Mouse (Mus musculus): ENCODE data around the gene Myoc. TPM values are rescaled to one million over a fixed set of nuclear protein-coding genes. Genes with fewer than 3 reads are reported as not detected.

Myoc gene
- polyA plus RNA-seq, 1 experiment from 2014 or later, result 0.09 TPM

- Histone ChIP-seq H3K4me3 (no peak overlapping the region), H3K27me3 (no peaks in the 10 kb centered on the region), H3K9ac (no peak overlapping the region), H3K4me1 (replicated peaks) (peaks cover 3% of the 10 kb centered on the region; the same call in 1 of the 2 replicates), H3K27ac (replicated peaks) (no peak overlapping the region), H3K9me3 (no peaks in the 10 kb centered on the region), H3K36me3 (no peaks in the 10 kb centered on the region), H3K4me2 (no peak overlapping the region)
- WGBS, result 89% methylated on average over 11 of the region's 11 CpGs
- ATAC-seq (ENCODE audit: low FRiP score, low read depth), result no peak
Observed at GRCm38 (mm10) chr1:162660276-162660860, 21.4 kb downstream of the Myoc start.

GRCm38 (mm10) chr1:162664826-162665475, 26.0 kb downstream of the Myoc start:
- Histone ChIP-seq H3K4me1 (replicated peaks) (peaks cover 9% of the 10 kb centered on the region; the same call in 1 of the 2 replicates), H3K27ac (replicated peaks) (no peak overlapping the region), H3K4me3 (no peak overlapping the region), H3K9ac (0 out of 2 replicates have a peak overlapping the region, but pooled peaks have one; percentile 22), H3K27me3 (no peaks in the 10 kb centered on the region), H3K9me3 (no peaks in the 10 kb centered on the region), H3K36me3 (peaks cover 5% of the 10 kb centered on the region; the same call in 1 of the 2 replicates), H3K4me2 (peak overlapping the region; percentile 33)
- 13% methylated on average over 10 of the region's 10 CpGs for WGBS
- ATAC-seq (ENCODE audit: low FRiP score, low read depth), result peak; percentile 98

DNA sequence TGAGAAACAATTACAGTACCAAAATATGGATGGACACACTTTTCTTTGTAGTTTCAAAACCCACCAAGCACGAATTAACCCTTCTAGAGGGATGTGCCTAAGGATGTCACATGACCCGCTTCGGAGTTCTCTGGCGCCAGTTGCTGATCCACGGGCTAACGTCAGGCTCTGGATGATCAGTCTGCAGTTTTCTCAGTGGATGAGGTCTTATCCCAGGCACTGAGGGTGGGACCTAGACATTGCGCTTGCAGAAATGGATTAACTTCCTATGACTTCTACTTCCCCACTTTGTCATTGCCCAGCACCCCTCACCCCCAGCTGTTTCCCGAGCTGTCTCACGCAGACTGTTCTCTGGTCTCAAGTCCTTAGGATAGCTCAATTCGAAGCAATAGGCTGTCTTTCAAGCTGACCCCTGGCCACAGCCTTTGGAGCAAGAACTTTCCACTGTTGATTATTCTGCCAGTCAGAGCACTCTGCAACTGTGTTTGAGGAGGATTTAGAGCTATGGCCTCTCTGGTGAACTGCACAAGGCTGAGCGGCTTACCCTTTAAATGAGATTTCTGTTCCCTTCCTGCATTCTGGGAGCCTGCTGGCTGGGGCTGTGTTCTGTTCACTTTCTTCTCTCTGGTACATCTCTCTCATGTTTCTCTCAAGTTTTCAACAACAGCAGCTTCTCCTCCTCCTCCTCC, 26.7 kb downstream of the Myoc start:
- peaks cover 9% of the 10 kb centered on the region; the same call in 1 of the 2 replicates for H3K4me1 ChIP-seq (replicated peaks)
- ATAC-seq (ENCODE audit: low FRiP score, low read depth), result peak; percentile 85
- no peaks in the 10 kb centered on the region for H3K27me3 ChIP-seq
- H3K27ac ChIP-seq (replicated peaks), result no peak overlapping the region
- peaks cover 10% of the 10 kb centered on the region for H3K36me3 ChIP-seq
- 0 out of 2 replicates have a peak overlapping the region, but pooled peaks have one; percentile 8 for H3K9ac ChIP-seq
- H3K4me3 ChIP-seq, result peak overlapping the region; percentile 18
- no peaks in the 10 kb centered on the region for H3K9me3 ChIP-seq
- peak overlapping the region; percentile 52 for H3K4me2 ChIP-seq
- 4% methylated on average over 11 of the region's 11 CpGs for WGBS

- Histone ChIP-seq H3K27me3 (no peaks in the 10 kb centered on the region), H3K4me3 (no peak overlapping the region), H3K9me3 (no peaks in the 10 kb centered on the region), H3K4me2 (no peak overlapping the region), H3K36me3 (peaks cover 76% of the 10 kb centered on the region), H3K9ac (no peak overlapping the region), H3K4me1 (replicated peaks) (no peaks in the 10 kb centered on the region), H3K27ac (replicated peaks) (no peak overlapping the region)
- no peak for ATAC-seq (ENCODE audit: low FRiP score, low read depth)
- 84% methylated on average over 2 of the region's 2 CpGs for WGBS
Observed at GRCm38 (mm10) chr1:162693721-162694120, 54.8 kb downstream of the Myoc start.

GRCm38 (mm10) chr1:162697866-162698265, 58.9 kb downstream of the Myoc start:
- H3K9me3 ChIP-seq, result no peaks in the 10 kb centered on the region
- no peaks in the 10 kb centered on the region for H3K27me3 ChIP-seq
- H3K27ac ChIP-seq (replicated peaks), result no peak overlapping the region
- no peak overlapping the region for H3K4me2 ChIP-seq
- peaks cover 70% of the 10 kb centered on the region for H3K36me3 ChIP-seq
- no peaks in the 10 kb centered on the region for H3K4me1 ChIP-seq (replicated peaks)
- no peak for ATAC-seq (ENCODE audit: low FRiP score, low read depth)
- 96% methylated on average over 6 of the region's 6 CpGs for WGBS
- no peak overlapping the region for H3K9ac ChIP-seq
- no peak overlapping the region for H3K4me3 ChIP-seq

Small RNA genes within 50 kb of the gene (microRNA-seq; reads per million reads assigned to microRNA genes)
- gene Gm27616, result not detected

Other genes with a start within 250 kb of the Myoc start
- 52.4 and 59.4 TPM in 2 replicates for gene Dnm3, start 161.1 kb upstream of the Myoc start, polyA plus RNA-seq (2015; fragmentation: Nextera tagmentation; extraction: Ambion mirVana)
- 15.7 and 16.7 TPM in 2 replicates for gene Mettl13, start 90.6 kb upstream of the Myoc start, polyA plus RNA-seq (2015; fragmentation: Nextera tagmentation; extraction: Ambion mirVana)
- gene Vamp4, start 68.6 kb upstream of the Myoc start, polyA plus RNA-seq (2015; fragmentation: Nextera tagmentation; extraction: Ambion mirVana), result 76.5 and 78.1 TPM in 2 replicates
- gene Myocos, start 19.1 kb downstream of the Myoc start, polyA plus RNA-seq (2015; fragmentation: Nextera tagmentation; extraction: Ambion mirVana), result not detected in 2 replicates
- 130 and 138 TPM in 2 replicates for gene Prrc2c, start 101.4 kb downstream of the Myoc start, polyA plus RNA-seq (2015; fragmentation: Nextera tagmentation; extraction: Ambion mirVana)
- 0.30 and 0.60 TPM in 2 replicates for gene Fmo4, start 174.8 kb downstream of the Myoc start, polyA plus RNA-seq (2015; fragmentation: Nextera tagmentation; extraction: Ambion mirVana)
- 28.9 and 31.1 TPM in 2 replicates for gene Fmo1, start 227.5 kb downstream of the Myoc start, polyA plus RNA-seq (2015; fragmentation: Nextera tagmentation; extraction: Ambion mirVana)

All from hindbrain, embryonic 15.5 days (tissue).